Mouse (Mus musculus): ENCODE measurements around the gene Lig4. TPM values are rescaled to one million over a fixed set of nuclear protein-coding genes. Genes with fewer than 3 reads are reported as not detected.

Lig4 gene
- polyA plus RNA-seq, 1 experiment, result 2.0 TPM

- no peak overlapping the region for H3ac ChIP-seq (ENCODE audit: control insufficient read depth, insufficient read length)
- TF ChIP-seq TCF12 (IDR thresholded peaks at IDR 0.05; ENCODE audit: insufficient read depth, poor library complexity, severe bottlenecking) (no peak), E2F4 (IDR thresholded peaks at IDR 0.05; ENCODE audit: insufficient read depth) (no peak), TCF3 (IDR thresholded peaks at IDR 0.05; ENCODE audit: insufficient read length, low read depth) (no peak), MYOG (IDR thresholded peaks at IDR 0.05; ENCODE audit: control insufficient read depth in 1 of 3, insufficient read depth in 1 of 3, insufficient read length in 2 of 3, low read depth in 2 of 3) (no peak), USF1 (IDR thresholded peaks at IDR 0.05; ENCODE audit: low read depth) (no peak), MAX (IDR thresholded peaks at IDR 0.05; ENCODE audit: low read depth) (no peak), POLR2A (IDR thresholded peaks at IDR 0.05; ENCODE audit: insufficient read length, low read depth) (no peak), SRF (IDR thresholded peaks at IDR 0.05; ENCODE audit: control insufficient read depth, insufficient read length, low read depth) (no peak), MYOD1 (IDR thresholded peaks at IDR 0.05; ENCODE audit: control insufficient read depth in 1 of 3, insufficient read length in 2 of 3, low read depth in 2 of 3) (no peak)
- H3K4me2 ChIP-seq (ENCODE audit: low read depth), result no peak overlapping the region
- no peaks in the 10 kb centered on the region for H3K79me2 ChIP-seq (ENCODE audit: control insufficient read depth, insufficient read depth)
- no peaks in the 10 kb centered on the region for H3K27me3 ChIP-seq (ENCODE audit: control insufficient read depth, insufficient read depth, insufficient read length)
- H3K36me3 ChIP-seq (ENCODE audit: control insufficient read depth, insufficient read depth), result no peaks in the 10 kb centered on the region
- H3K4me3 ChIP-seq, result no peak overlapping the region
Observed at GRCm38 (mm10) chr8:9959919-9960318, 17.6 kb downstream of the Lig4 start.

DNA sequence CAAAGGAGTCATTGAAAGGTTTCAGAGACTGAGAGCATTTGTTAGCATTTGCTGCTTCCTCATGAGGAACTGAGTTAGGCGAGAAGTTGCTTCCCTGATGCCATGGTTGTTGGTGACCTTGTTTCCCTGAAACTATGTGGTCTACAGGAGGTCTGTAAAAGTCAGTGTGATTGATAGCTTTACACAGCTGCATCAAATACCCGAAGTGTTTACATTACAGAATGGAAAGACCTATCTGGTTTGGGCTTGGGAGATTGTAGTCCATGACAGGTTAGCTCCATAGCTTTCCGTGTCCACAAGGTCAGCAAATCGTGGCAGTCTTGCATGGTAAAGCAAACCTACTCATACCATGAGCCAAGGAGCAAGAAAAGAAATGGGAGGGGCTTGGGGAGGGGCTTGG is 19.1 kb downstream of the Lig4 start:
- Histone ChIP-seq H3K36me3 (ENCODE audit: control insufficient read depth, insufficient read depth) (no peaks in the 10 kb centered on the region), H3K4me2 (ENCODE audit: low read depth) (no peak overlapping the region), H3ac (ENCODE audit: control insufficient read depth, insufficient read length) (no peak overlapping the region), H3K4me3 (no peak overlapping the region), H3K27me3 (ENCODE audit: control insufficient read depth, insufficient read depth, insufficient read length) (no peaks in the 10 kb centered on the region), H3K79me2 (ENCODE audit: control insufficient read depth, insufficient read depth) (no peaks in the 10 kb centered on the region)
- TF ChIP-seq MYOG (IDR thresholded peaks at IDR 0.05; ENCODE audit: control insufficient read depth in 1 of 3, insufficient read depth in 1 of 3, insufficient read length in 2 of 3, low read depth in 2 of 3) (no peak), MAX (IDR thresholded peaks at IDR 0.05; ENCODE audit: low read depth) (no peak), TCF12 (IDR thresholded peaks at IDR 0.05; ENCODE audit: insufficient read depth, poor library complexity, severe bottlenecking) (no peak), CEBPB (IDR thresholded peaks at IDR 0.05; ENCODE audit: insufficient read depth, poor library complexity, severe bottlenecking) (no peak), POLR2AphosphoS2 (IDR thresholded peaks at IDR 0.05; ENCODE audit: insufficient read length, low read depth) (no peak), REST (IDR thresholded peaks at IDR 0.05; ENCODE audit: insufficient read depth, insufficient read length) (no peak), POLR2A (IDR thresholded peaks at IDR 0.05; ENCODE audit: insufficient read length, low read depth) (no peak), MYOD1 (IDR thresholded peaks at IDR 0.05; ENCODE audit: control insufficient read depth in 1 of 3, insufficient read length in 2 of 3, low read depth in 2 of 3) (no peak), USF1 (IDR thresholded peaks at IDR 0.05; ENCODE audit: low read depth) (no peak), E2F4 (IDR thresholded peaks at IDR 0.05; ENCODE audit: insufficient read depth) (no peak)

DNA sequence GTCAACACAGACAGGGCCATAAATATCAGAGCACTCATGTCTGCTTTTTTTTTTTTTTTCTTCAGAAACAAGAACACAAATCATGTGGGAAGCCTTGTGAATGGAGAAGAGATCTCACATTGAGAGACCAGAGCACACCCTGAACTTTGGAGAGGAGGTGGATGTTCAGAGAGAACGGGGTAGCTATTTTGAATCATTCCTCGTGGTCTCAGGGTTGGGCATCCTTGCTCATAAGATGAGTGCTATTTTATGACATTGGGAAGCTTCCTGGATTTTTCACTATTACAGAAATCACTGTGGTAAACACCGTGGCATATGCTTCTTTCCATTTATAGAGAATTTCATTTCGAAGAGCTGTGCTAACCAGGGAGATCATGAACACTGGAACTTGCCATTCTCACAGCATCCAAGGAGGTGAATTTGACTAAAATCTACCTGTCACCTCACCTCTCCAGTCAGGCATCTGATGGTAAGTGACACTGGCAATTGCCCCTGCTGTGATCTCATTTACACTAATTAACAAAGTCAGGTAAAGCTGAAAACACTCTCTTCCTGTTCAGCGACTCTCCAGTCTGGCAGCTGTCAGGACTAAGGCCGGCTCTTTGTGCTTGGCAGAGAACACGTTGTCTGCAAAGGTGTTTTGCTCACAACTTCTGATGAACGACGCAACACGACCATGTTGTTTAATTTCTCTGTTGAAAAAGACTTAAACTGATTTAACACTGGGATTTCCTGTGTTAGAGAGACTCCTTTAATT is 28.2 kb downstream of the Lig4 start:
- Histone ChIP-seq H3ac (ENCODE audit: control insufficient read depth, insufficient read length) (no peak overlapping the region), H3K4me2 (ENCODE audit: low read depth) (no peak overlapping the region), H3K27me3 (ENCODE audit: control insufficient read depth, insufficient read depth, insufficient read length) (no peaks in the 10 kb centered on the region), H3K36me3 (ENCODE audit: control insufficient read depth, insufficient read depth) (no peaks in the 10 kb centered on the region), H3K79me2 (ENCODE audit: control insufficient read depth, insufficient read depth) (no peaks in the 10 kb centered on the region), H3K4me3 (no peak overlapping the region)
- TF ChIP-seq TCF3 (IDR thresholded peaks at IDR 0.05; ENCODE audit: insufficient read length, low read depth) (no peak), REST (IDR thresholded peaks at IDR 0.05; ENCODE audit: insufficient read depth, insufficient read length) (no peak), USF1 (IDR thresholded peaks at IDR 0.05; ENCODE audit: low read depth) (no peak), MAX (IDR thresholded peaks at IDR 0.05; ENCODE audit: low read depth) (no peak), TCF12 (IDR thresholded peaks at IDR 0.05; ENCODE audit: insufficient read depth, poor library complexity, severe bottlenecking) (no peak), E2F4 (IDR thresholded peaks at IDR 0.05; ENCODE audit: insufficient read depth) (no peak), POLR2A (IDR thresholded peaks at IDR 0.05; ENCODE audit: insufficient read length, low read depth) (no peak), SRF (IDR thresholded peaks at IDR 0.05; ENCODE audit: control insufficient read depth, insufficient read length, low read depth) (no peak), CEBPB (IDR thresholded peaks at IDR 0.05; ENCODE audit: insufficient read depth, poor library complexity, severe bottlenecking) (no peak), MYOG (IDR thresholded peaks at IDR 0.05; ENCODE audit: control insufficient read depth in 1 of 3, insufficient read depth in 1 of 3, insufficient read length in 2 of 3, low read depth in 2 of 3) (no peak), POLR2AphosphoS2 (IDR thresholded peaks at IDR 0.05; ENCODE audit: insufficient read length, low read depth) (no peak)

DNA sequence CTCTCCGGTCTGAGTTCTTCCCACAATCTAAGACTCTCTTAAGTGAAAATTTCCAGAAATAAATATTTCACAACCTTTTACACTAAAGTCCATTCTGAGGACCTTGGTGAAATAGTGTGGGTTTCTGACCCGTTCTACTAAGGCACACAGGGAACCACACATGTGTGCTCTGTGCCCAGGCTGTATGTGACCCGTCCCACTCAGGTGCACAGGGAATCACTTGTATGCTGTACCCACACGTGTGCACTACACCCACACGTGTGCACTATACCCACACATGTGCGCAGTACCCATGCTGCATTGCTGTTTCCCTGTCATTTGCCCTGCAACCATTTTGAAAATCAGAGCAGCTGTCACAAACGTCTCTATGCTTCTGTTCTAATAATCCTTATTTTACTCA is 41.9 kb downstream of the Lig4 start:
- peaks cover 5% of the 10 kb centered on the region for H3K27me3 ChIP-seq (ENCODE audit: control insufficient read depth, insufficient read depth, insufficient read length)
- no peaks in the 10 kb centered on the region for H3K79me2 ChIP-seq (ENCODE audit: control insufficient read depth, insufficient read depth)
- H3K4me2 ChIP-seq (ENCODE audit: low read depth), result no peak overlapping the region

More for the DNA sequence above, 41.9 kb downstream of the Lig4 start:
- no peak overlapping the region for H3ac ChIP-seq (ENCODE audit: control insufficient read depth, insufficient read length)
- H3K4me3 ChIP-seq, result no peak overlapping the region
- TF ChIP-seq CEBPB (IDR thresholded peaks at IDR 0.05; ENCODE audit: insufficient read depth, poor library complexity, severe bottlenecking) (no peak), MYOD1 (IDR thresholded peaks at IDR 0.05; ENCODE audit: control insufficient read depth in 1 of 3, insufficient read length in 2 of 3, low read depth in 2 of 3) (no peak), E2F4 (IDR thresholded peaks at IDR 0.05; ENCODE audit: insufficient read depth) (no peak), USF1 (IDR thresholded peaks at IDR 0.05; ENCODE audit: low read depth) (no peak), MYOG (IDR thresholded peaks at IDR 0.05; ENCODE audit: control insufficient read depth in 1 of 3, insufficient read depth in 1 of 3, insufficient read length in 2 of 3, low read depth in 2 of 3) (no peak), SRF (IDR thresholded peaks at IDR 0.05; ENCODE audit: control insufficient read depth, insufficient read length, low read depth) (no peak), POLR2A (IDR thresholded peaks at IDR 0.05; ENCODE audit: insufficient read length, low read depth) (no peak), REST (IDR thresholded peaks at IDR 0.05; ENCODE audit: insufficient read depth, insufficient read length) (no peak), MAX (IDR thresholded peaks at IDR 0.05; ENCODE audit: low read depth) (no peak), TCF3 (IDR thresholded peaks at IDR 0.05; ENCODE audit: insufficient read length, low read depth) (no peak), POLR2AphosphoS2 (IDR thresholded peaks at IDR 0.05; ENCODE audit: insufficient read length, low read depth) (no peak), TCF12 (IDR thresholded peaks at IDR 0.05; ENCODE audit: insufficient read depth, poor library complexity, severe bottlenecking) (no peak)
- H3K36me3 ChIP-seq (ENCODE audit: control insufficient read depth, insufficient read depth), result no peaks in the 10 kb centered on the region
